Mouse (Mus musculus) v-Abl transformed pro-B cells (cell line): ENCODE measurements around the gene Ntrk3.

Experiments
- in situ Hi-C, 2 experiments: fragments of 400-800 bp; cut with MboI; formaldehyde crosslinking; loops; one replicate each; pipeline ENCODE4 v1.15.1; 2025; ENCODE audit not compliant: unreplicated experiment in 2 of 2

Ntrk3 gene

GRCm38 (mm10) chr7:78129966-78130365 lies 607.8 kb downstream of the Ntrk3 start:
- in situ Hi-C loops = no loop called here
